Comparison of ENCODE assay signal across 8 mouse cellular contexts in the genomic region with DNA sequence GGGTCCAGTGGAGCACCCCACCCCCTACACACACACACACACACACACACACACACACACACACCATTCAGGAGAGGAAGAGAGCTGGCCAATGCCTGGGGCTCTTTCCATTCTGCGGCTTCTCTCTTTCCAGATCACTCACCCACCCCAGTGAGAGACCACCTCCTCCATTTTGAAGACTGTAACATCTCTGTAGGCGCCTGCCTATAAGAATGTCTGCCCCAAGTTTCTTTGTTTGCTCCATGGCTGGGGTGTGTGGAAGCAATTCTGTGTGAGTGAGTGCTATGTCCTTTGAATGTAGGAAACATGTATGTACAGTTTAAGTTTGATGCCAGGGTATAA. TPM values are rescaled to one million over a fixed set of nuclear protein-coding genes. Genes with fewer than 3 reads are reported as not detected.
A peak's percentile ranks its signal among the peaks of the same experiment; 100 is the strongest.
DNase-seq lines count a peak whose midpoint lies in the region; ATAC-seq and TF ChIP-seq lines count a peak whose summit lies in the region.

No protein-coding gene starts in this region.

- peak overlapping the region; percentile 72; the same call in 1 of the 2 replicates for H3K4me2 ChIP-seq in liver, postnatal 0 days (ENCODE audit: low read depth, low read length)

- TF ChIP-seq EP300 in liver, postnatal 0 days (IDR thresholded peaks at IDR 0.05; ENCODE audit: low read depth) = no peak

- no peaks in the 10 kb centered on the region for H3K36me3 ChIP-seq in heart, embryonic 10.5 days
- H3K36me3 ChIP-seq in E14TG2a.4 (ENCODE audit: insufficient read depth, low read length) = no peaks in the 10 kb centered on the region
- H3K36me3 ChIP-seq in liver, postnatal 0 days (replicated peaks; ENCODE audit: insufficient read depth, low read length) = no peaks in the 10 kb centered on the region

- H3K27ac ChIP-seq in heart, embryonic 10.5 days = peak overlapping the region; percentile 91
- no peak overlapping the region for H3K27ac ChIP-seq in liver, postnatal 0 days (ENCODE audit: low read depth)

- H3K9ac ChIP-seq in liver, postnatal 0 days (replicated peaks) = no peak overlapping the region

- DNase-seq in heart, embryonic 10.5 days (ENCODE audit: low spot score) = no peak
- no peak for DNase-seq in heart, postnatal 14 days
- DNase-seq in heart, postnatal 4 days = peak; percentile 22
- DNase-seq in liver, postnatal 0 days = peak; percentile 11
- no peak for DNase-seq in c-Kit-positive CD71-positive TER-119-positive erythroid progenitor cells, embryonic 14.5 days (ENCODE audit: low spot score)

- intact Hi-C loops in heart, postnatal 14 days (cut with DNase I) = no loop called here

- no peaks in the 10 kb centered on the region for H3K9me3 ChIP-seq in heart, embryonic 10.5 days
- H3K9me3 ChIP-seq in E14TG2a.4 (ENCODE audit: low read length) = no peaks in the 10 kb centered on the region
- no peaks in the 10 kb centered on the region for H3K9me3 ChIP-seq in liver, postnatal 0 days (ENCODE audit: low read length)

- peak overlapping the region; percentile 68 for H3K4me3 ChIP-seq in heart, embryonic 10.5 days
- H3K4me3 ChIP-seq in E14TG2a.4 (replicated peaks; ENCODE audit: low read length) = peak overlapping the region; percentile 86
- H3K4me3 ChIP-seq in liver, postnatal 0 days (ENCODE audit: low read depth, low read length) = 0 out of 2 replicates have a peak overlapping the region, but pooled peaks have one; percentile 53

- no peak for TF ChIP-seq CTCF in E14TG2a.4 (conservative IDR thresholded peaks at IDR 0.05; ENCODE audit: low read length)
- TF ChIP-seq CTCF in liver, postnatal 0 days (IDR thresholded peaks at IDR 0.05; ENCODE audit: low read depth) = no peak

- 0% methylated on average over 2 of the region's 2 CpGs for WGBS in heart, embryonic 10.5 days
- WGBS in liver, postnatal 0 days (ENCODE audit: insufficient replicate concordance) = 53% methylated on average over 2 of the region's 2 CpGs

- peaks cover 64% of the 10 kb centered on the region for H3K4me1 ChIP-seq in heart, embryonic 10.5 days
- peaks cover 57% of the 10 kb centered on the region for H3K4me1 ChIP-seq in E14TG2a.4 (replicated peaks; ENCODE audit: low read depth, low read length)
- peaks cover 5% of the 10 kb centered on the region for H3K4me1 ChIP-seq in liver, postnatal 0 days (ENCODE audit: insufficient read depth)

- no peak for ATAC-seq in liver, postnatal 0 days
- no peak for ATAC-seq in megakaryocyte, adult 5-6 weeks (ENCODE audit: poor library complexity, severe bottlenecking)
- no peak for ATAC-seq in CD4-positive, CD25-positive, alpha-beta regulatory T cell, adult 4 months

- H3K27me3 ChIP-seq in heart, embryonic 10.5 days (ENCODE audit: insufficient read depth, poor library complexity, severe bottlenecking) = no peaks in the 10 kb centered on the region
- H3K27me3 ChIP-seq in E14TG2a.4 (ENCODE audit: insufficient read depth, low read length) = peaks cover 30% of the 10 kb centered on the region
- H3K27me3 ChIP-seq in liver, postnatal 0 days (ENCODE audit: insufficient read depth, low read length) = peaks cover 45% of the 10 kb centered on the region

RNA-seq across cellular contexts. Expression of a gene that starts 1.5 kb away (rescaled TPM):
- polyA plus RNA-seq in heart, embryonic 10.5 days (2016; fragmentation: Nextera tagmentation; extraction: Ambion mirVana) = 17.9 and 27.9 TPM in 2 replicates
- 1 to 10 TPM; 8.8 to 9.9 TPM for total RNA-seq in heart, postnatal 14 days (2021)
- 10 to 100 TPM; 19.5 to 19.6 TPM for total RNA-seq in heart, postnatal 4 days (2021)
- 0.67 and 0.73 TPM in 2 replicates for polyA plus RNA-seq in liver, postnatal 0 days (2015; fragmentation: Nextera tagmentation; extraction: Ambion mirVana)
- total RNA-seq in megakaryocyte, adult 5-6 weeks (2015) = 0.11 and 0.14 TPM in 2 replicates
- total RNA-seq in megakaryocyte, adult 5-6 weeks (2017) = 0.16 TPM in 1 of 2 replicates, not detected in the other
- not detected for polyA plus RNA-seq in CD4-positive, CD25-positive, alpha-beta regulatory T cell, adult 4 months (2017; shearing (Covaris generic))

Comparison
In these comparisons a context has a peak if more than half of its experiments do, and no peak if none do; other contexts are left out.
1. DNase-seq: peak in heart, postnatal 4 days (single experiment) and liver, postnatal 0 days (single experiment); none in heart, embryonic 10.5 days (single experiment), heart, postnatal 14 days (0 of 2) and c-Kit-positive CD71-positive TER-119-positive erythroid progenitor cells, embryonic 14.5 days (single experiment).
2. RNA of a gene that starts 1.5 kb away (total RNA-seq): 19.5 to 19.6 TPM in heart, postnatal 4 days and 8.8 to 9.9 TPM in heart, postnatal 14 days; 0.11 to 0.16 TPM in megakaryocyte, adult 5-6 weeks; every median in the first group is over 4 times any median in the second.
3. Peak in every context shown above with its lines, with median percentiles within 50 percentile points of each other: H3K4me3 ChIP-seq.